Mouse (Mus musculus) cerebellum, adult 8-10 months (tissue): ENCODE measurements around the gene Me3.
A peak's percentile ranks its signal among the peaks of the same experiment; 100 is the strongest.
"Not testable (repeated sequence)": the region's sequence is repeated elsewhere in the genome, so short reads cannot be mapped to it uniquely, and the experiment has no call there.

Experiments used
- DNase-seq: peaks from one replicate; pipeline ENCODE4 v3.0.0; 2022

The Me3 gene

DNA sequence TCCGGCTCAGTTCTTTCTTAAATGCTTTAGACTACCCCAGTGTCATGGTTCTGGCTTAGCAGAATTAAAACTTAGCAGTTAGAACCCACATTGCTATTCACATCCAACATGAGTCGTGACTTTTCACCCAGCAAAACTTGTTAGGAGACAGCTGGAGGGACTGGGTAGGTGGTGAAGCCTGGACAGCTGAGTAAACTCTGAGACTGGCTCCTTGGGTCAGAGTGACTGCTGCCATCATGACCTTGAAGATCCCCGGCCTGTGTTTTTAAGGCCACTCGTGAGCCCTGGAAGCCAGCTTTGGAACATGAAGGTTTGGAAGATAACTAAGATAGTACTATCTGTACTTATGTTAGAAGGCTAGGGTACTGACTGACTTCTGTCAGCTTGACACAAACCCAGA lies 35.4 kb downstream of the Me3 start:
- no peak for DNase-seq

DNA sequence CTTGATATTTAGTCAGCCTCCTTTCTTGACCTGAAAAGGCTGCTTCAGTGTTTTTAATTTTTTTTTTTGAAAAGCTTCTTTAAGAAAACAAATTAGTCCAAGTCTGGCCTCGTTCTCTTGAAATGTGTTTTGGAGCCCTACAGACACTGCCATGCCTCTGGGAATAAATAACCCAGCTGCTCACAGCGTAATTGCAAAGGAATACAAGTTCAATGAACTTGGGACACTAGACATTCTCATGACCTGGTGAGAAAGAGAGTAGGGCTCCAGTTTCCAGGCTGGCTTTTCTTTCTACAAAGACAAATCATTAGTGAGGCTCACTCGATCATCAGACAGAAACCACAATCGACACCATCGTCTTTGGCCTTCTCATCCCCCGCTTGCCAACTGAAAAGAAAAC lies 37.3 kb downstream of the Me3 start:
- no peak for DNase-seq

DNA sequence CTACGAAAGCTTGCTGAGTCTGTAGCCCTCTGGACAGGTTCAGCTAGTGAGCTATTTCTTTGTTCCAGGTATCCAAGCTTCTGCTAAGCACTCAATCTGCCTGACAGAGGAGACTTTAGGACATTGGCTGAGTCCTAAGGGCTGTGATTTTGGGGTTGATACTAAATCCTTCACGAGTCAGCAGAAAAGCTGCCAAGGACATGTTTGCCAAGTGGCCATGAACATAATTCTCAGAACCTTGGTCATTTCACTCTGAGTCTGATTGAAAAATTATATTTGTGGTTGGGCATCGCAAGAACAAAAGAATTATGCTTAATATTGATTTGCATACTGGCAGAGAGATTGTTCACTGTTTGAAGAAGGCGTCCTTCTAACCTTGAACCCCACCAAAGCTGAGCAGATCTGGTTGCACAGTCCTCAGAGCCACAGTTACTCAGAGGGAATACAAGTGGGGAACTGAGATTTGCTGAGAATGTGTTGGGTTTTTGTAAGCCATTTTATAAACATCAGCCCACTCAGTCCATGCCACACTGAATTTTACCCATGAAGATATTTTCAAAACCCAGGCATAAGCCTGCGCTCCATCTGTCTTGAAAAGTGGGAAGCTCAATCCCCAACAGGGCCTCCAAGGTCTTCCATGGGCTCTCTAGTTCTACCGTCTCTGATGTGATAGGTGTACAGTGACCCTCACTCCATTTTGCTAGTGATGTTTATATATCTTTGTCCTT lies 39.1 kb downstream of the Me3 start:
- DNase-seq, result no peak

DNA sequence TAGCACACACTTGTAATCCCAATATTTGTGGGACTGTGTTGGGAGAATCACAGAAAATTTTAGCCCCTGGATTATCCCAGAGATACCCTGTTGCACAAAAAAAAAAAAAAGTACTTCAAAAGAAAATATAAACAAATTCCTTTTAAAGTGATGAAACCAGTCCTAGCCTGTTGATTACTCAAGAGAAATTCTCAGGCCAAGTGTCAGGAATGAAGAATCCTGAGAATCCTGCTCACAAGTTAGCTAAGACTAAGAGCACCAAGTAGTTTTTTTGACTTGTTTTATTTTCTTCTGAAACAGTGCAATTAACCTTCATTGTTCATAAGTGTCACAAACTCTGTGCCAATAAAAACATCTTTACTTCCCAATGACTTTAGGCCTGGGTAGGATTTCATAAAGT lies 44.0 kb downstream of the Me3 start:
- DNase-seq, result no peak

DNA sequence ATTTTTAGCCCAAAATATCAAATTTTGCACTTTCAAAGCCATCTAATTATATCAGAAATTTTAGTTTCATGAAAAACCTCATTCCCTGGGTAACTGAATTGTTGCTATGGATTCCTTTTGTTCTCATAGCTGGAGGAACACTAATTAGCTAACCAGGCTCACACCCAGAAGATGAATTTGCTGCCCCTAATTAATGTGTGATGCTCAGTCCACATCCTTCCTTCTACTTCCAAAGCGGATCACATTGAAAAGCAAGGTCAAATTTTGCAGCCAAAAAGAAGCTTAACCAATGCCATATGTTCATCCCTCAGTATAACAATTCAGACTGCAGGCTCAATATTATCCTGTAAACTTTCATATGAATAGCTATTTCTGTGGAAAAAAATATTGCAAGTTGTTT lies 45.7 kb downstream of the Me3 start:
- no peak for DNase-seq

DNA sequence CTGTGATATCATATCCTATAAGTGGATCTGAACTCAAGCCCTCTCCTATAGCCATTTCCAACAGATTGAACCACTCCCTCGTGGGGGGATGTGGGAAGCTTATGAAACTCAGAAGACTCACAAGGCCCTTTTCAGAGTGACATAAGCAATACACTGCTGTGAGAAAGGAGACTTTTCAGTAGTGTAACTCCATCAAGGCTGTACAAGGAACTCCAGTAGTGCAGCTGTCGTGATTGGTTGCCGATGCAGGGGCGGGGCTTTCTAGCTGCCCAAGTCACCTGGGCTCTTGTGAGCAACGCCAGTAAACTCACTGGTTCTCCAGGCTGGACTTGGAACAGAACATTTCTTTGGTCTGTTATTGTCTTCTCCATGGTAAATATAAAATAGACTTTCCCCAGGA lies 46.5 kb downstream of the Me3 start:
- DNase-seq, result no peak

DNA sequence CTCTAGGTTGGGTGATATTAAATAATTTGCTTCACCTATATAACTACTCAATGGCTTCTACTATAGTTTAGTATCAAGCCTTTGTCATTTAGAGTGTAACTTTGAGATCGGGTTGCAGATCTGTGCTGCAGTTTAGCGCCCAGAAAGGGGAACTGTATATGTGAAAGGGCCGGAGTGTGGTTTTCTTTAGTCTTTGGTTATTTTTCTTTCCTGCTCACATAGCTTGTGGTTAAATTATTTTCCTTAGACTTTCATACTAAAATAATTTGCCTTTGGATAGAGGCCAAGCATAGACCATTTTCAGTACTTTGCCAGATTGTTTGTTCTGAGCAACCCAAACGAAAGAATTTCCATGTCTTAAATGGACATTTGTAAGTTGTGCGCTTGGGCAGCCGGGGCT lies 46.9 kb downstream of the Me3 start:
- no peak for DNase-seq

DNA sequence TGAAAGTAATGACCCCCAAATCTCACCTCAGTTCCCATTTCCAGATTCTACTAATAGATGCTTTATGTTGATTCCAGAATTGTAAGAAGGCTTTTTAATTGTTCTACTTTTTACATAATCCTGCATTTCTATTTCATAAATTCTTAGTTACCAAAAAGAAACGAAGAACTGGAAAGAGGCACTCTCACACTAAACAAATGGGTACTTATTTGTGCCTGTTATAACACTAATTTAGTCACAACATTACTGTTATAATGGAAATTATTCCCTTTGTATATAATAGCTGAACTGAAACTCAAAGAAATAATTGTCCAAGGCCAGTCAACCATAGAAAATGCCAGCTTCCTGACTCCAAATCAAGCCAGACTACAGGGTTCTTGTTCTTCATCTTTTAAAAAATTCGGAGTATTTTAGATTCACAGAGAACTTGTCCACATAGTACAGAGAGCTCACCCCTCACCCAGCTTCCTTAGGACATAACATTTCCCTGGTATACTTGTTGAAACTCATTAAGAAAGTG lies 47.5 kb downstream of the Me3 start:
- DNase-seq, result no peak

DNA sequence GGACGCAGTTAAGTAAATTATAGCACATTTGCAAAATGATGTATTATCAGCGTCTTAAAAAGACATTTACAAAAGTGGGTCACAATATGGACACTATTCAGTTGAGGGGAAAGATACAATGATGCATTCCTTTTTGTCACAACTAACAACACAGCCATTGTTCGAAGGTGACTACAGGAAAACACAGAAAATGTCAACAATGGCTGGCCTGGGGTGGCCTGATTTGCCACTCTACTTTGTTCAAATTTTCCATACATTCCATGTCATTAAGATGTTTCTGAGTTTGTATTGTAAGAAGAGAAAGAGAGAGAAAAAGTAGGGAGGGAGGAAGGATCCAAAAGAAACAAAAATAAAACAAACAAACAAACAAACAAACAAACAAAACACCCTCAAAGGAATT lies 48.7 kb downstream of the Me3 start:
- no peak for DNase-seq

DNA sequence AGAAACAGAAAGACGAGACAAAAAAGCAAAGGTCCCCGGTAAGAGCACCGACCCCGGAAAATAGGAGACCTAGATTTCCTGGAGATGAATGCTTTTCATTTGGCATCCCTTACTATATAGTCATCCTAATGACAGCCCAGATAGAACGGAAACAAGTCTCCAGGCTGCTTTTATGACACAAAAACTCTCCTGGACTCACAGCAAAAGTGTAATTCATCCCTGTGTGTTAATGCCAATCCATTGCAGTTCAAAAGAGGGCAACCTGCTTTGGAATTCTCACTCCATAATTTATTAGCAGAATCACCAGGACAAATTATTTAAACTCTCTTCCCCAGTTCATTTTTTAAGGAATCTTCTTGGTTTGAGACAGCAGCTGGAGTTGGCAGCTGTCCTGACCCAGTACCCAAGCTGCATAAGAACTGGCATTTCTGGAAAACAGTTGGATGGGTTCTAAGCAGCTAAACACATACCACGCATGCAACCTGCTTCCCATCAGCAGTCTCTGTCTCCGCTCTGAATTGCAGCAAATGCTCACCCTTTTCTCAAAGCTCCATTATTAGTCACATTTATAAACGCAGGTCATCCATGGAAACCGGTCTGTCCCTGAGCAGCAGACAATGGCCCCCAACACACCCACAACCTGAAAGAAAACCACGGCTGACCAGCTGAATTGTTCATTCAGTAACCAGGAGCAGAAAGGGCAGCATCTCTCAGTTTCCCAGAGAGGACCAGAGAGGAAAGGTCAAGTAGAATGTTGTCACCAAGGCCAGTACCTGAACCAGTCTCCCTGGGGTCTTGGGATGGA lies 49.7 kb downstream of the Me3 start:
- DNase-seq, result no peak

DNA sequence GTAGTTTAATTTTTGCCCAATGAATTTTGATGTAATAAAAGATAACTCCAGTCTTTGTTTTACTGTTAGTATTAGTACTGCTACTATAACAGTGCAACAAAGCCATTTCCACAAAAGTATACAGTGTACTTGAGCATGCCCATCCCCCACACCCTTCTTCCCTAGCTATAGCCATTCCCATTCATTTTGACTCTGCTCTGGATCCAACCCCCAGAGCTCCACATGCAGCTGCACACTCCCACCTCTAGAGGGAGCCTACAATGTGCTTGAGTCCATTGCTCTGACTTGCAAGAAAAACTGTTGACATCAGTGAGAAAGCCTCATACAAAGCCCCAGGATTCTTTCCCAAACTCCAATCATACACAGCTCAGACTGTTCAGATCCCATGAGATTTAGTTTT lies 66.0 kb downstream of the Me3 start:
- no peak for DNase-seq

DNA sequence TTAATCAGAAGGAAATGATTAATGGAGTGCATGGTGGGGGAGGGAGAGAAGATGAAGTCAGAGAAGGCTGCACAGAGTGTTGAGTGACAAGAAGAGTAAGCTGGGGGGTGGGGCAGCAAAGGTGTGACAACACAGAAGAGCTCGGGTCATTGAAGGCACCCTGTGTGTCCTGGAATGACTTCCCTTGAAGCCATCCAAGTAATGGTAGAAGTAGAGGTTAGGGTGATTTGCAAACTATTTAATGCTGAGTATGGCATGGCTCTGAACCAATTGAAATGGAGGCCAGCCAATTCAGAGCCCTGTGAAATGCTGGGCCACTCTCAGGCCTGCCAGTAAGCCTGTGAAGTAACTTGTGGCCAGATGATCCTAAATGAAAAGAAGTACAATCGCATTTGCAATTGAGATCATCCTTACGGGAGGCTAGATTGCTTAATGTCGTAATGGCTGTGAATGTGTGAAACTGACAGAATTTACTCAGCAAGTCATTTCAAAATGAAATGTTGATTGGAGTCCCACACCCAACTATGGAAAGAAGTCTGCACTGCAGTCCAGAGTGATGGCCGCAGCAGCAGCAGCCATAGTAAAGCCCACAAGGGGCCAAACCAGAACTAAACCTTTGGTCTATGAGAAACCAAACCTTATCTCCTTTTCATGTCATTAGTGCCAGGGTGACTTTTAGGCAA lies 67.6 kb downstream of the Me3 start:
- peak; percentile 48 for DNase-seq

DNA sequence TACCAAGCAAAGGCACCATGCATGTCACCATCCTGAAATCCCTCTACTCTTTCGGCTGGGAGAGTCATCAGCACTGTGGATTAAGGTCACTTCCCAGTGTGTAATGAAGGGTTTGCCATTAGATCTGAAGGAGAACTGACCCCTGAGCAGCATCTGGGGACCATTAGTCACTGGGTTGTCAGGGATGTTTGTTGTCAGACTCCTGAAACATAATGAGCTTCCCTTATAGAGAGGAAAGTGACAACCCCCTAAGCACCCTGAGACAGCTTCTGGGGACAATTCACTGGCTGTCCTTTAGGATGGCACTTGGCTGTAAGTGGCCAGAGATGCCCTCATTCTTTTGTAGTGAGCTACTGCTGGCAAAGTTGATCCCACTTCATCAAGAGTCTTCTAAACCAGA lies 68.3 kb downstream of the Me3 start:
- no peak for DNase-seq

DNA sequence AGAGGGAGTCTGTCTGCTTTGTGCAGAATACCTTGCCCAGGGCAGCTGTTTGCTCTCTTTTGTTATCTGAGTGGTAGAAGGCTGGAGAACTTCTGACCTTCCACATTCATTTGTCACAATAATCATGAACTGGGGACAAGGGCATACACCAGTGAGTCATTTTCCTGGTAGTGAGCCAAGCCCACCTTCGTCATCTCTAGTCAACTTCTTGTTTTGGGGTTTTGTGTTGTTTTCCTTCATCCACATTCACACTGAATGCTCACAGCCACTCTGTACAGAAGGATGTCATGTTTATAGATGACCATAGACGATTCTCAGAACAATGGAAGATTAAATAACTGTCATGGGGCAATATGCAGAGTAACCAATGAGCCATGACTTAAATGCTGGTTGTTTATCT lies 78.6 kb downstream of the Me3 start:
- no peak for DNase-seq

DNA sequence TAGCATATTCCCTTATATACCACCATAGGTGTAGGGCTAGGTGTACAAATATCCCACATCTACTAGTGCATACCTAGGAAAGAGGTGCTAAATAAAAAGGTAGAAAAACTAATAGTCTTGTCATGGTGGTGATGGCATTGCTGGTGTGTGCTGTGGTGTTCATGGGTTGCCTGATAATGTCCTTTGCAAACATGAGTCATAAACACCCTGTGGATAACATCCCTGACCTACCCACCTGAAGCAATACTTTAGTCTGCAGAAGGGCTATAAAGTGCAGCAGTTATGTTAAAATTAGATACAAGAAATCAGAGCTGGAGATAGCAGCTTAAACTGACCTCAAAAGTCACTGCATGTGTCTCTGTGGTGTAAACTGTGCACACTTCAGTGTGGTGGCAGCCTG lies 80.9 kb downstream of the Me3 start:
- no peak for DNase-seq

DNA sequence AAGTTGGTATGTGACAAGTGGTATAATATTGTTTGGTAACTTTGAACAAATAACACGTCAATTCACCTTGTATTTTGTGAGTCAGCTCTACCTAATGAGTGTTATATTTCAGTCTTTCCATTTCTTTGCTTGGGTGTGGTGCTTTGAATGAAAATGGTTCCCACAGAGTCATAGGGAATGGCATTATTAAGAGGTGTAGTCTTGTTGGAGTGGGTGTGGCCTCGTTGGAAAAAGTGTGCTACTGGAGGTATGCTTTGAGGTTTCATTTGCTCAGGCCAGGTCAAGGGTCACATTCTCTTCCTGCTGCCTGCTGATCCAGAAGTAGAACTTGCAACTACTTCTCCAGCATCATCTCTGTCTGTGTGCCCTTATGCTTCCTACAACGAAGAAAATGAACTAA lies 84.0 kb downstream of the Me3 start:
- no peak for DNase-seq

DNA sequence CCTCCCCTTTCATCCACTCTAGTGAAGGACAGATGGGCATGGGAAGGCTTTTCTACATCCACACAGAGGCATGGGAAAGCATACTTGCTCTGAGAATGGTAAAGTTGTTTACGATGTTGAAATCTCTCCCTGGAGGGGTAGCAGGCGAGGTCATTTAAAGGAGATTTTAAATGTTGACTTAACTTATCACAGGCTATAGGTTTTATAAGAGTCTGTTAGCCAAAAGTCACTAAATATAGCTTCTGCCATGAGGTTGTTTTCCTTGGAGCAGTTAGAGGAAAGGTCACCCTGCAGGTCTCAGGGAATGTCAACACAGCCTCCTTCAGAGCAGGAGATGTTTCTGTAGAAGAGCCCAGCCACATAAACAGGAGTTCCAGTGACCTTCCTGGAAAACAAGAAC lies 85.3 kb downstream of the Me3 start:
- no peak for DNase-seq

DNA sequence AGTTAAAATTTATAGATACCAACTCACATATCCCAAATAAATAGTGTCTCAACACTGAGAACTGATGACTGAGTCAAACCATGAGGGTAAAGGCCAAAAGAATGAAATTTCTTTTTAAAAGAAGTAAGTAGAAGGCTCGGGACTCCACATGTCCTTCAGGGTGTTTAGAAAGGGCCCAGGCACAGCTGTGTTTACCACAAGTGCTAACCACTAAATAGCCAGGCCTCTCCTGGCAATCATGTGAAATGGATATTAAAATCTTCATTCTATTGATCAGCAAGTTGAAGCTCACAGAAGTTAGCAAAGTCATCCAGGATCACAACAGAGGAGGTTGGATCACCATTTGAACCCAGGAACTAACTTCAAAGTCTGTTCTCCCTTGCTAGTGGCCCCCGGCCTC lies 86.1 kb downstream of the Me3 start:
- DNase-seq, result no peak

DNA sequence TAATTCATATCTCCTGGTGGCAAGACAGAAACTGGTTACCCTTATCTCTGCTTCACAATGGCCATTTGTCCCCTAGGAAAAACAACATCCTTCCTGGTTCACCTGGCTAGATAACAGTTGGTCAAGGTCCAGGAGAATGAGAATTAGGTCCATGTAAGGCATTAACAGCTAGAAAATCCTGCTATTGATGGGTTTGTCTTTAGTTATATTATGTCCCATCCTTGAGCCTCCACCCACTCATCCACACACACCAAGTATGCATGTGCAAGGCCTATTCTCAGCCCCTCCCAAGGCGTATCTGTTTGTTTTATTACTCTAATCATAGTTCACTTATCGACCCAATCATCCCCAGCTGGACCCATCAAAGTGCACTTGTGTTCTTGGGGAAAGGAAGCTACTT lies 88.1 kb downstream of the Me3 start:
- DNase-seq, result no peak

DNA sequence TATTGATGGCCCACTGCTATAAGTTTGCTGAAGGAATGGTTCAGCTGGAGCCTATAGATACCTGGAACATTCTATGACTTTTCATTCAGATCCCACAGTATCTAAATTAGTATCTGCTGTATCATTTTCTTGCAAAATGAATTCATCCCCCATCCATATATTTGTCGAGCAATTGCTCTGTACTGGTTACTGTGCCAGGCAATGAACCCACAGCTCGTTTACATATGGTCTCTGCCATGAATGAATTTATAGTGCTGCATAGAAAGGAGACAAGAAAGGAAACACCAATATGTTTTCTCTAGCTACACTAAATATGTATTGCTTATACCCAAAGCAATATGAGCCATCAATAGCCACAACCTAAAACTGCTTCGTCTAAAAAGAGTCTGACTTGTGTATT lies 94.5 kb downstream of the Me3 start:
- DNase-seq, result no peak

DNA sequence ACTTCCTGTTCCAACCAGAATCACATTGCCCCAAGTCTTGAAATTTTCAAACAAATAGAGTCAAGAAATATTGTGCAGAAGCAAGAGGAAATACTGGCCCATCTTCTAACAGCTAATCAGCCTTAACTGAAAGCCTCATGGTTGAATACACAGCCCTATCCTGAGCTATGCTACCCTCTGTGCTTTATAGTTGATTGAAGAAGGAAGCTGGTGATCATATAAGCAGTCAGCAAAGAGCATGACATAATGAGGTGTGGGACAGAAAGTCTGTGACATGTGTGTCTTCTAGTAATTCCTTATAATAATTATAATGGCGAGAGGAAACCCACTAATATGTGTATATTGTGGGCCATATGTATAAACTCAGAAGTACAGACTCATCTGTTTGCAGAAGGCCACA lies 95.4 kb downstream of the Me3 start:
- DNase-seq, result no peak

DNA sequence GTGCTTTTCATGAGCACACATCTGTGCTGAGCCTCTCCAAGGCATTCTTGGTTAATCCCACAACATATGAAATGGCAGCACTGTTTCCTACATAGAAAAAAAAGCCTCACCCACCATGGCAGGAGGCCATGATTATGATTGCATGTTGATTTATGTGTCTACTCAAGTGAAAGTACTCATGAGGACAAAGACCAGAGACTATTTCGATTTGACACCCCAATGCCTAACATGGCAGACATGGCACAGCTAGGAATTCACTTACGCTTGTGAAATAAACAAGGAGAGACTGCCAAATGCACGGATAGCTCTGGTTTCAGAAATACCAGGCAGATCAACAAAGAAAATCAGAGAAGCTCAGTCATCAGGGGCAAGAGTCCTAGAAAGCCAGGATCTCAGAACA lies 96.2 kb downstream of the Me3 start:
- no peak for DNase-seq

DNA sequence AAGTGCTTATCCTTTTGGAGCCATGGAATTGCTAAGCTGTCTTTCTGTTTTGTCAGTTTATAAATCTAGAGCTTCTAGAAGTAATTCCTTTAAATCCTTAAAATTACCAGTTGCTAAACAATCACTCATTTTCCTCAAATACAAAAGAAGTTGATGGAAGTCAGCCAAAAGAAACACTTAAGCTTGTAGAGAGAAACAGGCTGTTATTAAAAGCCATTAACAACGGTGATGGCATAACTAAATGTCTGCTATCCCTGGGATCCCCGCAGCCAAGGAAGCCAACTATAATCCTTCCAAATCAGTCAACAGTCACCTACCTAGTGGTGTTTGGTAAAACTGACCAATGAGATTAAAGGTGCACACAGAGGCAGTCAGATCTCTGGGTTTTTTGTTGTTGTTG lies 98.3 kb downstream of the Me3 start:
- no peak for DNase-seq

DNA sequence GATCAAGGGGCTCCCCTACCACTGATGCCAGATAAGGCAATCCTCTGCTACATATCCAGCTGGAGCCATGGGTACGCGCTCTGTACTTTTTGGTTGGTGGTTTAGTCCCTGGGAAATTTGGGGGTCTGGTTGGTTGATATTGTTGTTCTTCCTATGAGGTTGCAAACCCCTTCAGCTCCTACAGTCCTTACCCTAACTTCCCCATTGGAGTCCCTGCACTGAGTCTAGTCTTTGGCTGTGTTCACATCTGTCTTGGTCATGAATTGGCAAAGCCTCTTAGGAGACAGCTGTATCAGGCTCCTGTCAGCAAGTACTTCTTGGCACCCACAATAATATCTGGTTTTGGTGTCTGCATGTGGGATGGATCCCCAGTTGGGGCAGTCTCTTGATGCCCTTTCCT lies 98.9 kb downstream of the Me3 start:
- DNase-seq, result not testable (repeated sequence)
